Mouse (Mus musculus): ENCODE data around the gene Megf8. TPM values are rescaled to one million over a fixed set of nuclear protein-coding genes. Genes with fewer than 3 reads are reported as not detected.
"Not testable (repeated sequence)": the region's sequence is repeated elsewhere in the genome, so short reads cannot be mapped to it uniquely, and the experiment has no call there.

The Megf8 gene
- polyA plus RNA-seq, 1 experiment from 2014 or later = 11.4 TPM

DNA sequence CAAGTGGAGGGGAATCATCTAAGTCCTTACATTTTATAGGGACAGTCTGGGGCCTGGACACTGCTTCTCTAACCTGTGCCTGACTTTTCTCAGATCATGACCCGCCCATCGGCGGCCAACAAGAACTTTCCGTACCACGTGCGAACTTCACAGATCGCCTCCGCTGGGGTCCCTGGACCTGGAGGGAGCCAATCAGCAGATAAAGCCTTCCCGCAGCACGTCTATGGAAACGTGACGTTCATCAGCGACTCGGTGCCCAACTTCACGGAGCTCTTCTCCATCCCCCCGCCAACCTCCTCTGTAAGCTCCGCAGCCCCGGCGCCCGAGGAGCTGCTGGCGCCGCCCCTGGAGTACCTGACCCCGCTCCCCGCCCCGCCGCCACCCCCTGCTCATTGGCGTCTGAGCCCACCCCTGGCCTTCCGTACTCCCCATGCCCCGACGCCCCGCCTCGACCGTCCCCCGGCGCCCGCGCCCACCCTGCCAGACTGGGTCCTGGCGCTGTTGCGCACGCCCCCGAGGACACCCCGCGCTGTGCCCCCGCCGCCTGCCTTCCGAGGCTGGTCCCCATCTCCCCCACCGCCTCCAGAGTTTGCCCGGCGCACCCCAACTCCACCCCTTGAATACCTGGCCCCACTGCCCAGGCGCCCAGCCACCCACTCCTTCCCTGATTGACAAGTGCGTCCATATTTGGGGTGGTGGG is 2.2 kb upstream of the Megf8 start:
- 2% methylated on average over 48 of the region's 51 CpGs for WGBS
- Histone ChIP-seq H3K36me3 (ENCODE audit: control insufficient read depth, insufficient read depth, low read length) (no peaks in the 10 kb centered on the region), H3K4me3 (ENCODE audit: low read depth, low read length) (peak overlapping the region; percentile 34), H3K4me2 (ENCODE audit: low read length) (peak overlapping the region; percentile 66), H3K4me1 (replicated peaks; ENCODE audit: control insufficient read depth, insufficient read depth, low read length) (peaks cover 21% of the 10 kb centered on the region), H3K27ac (ENCODE audit: low read depth) (no peak overlapping the region), H3K9me3 (ENCODE audit: control insufficient read depth, low read length) (no peaks in the 10 kb centered on the region), H3K9ac (ENCODE audit: low read length) (peak overlapping the region; percentile 32; the same call in 1 of the 2 replicates), H3K27me3 (replicated peaks; ENCODE audit: control insufficient read depth, insufficient read depth, low read length) (peaks cover 45% of the 10 kb centered on the region)
- no peak for DNase-seq (ENCODE audit: low spot score)
- ATAC-seq (replicated peaks; ENCODE audit: low FRiP score, low TSS enrichment, low read depth) = no peak

DNA sequence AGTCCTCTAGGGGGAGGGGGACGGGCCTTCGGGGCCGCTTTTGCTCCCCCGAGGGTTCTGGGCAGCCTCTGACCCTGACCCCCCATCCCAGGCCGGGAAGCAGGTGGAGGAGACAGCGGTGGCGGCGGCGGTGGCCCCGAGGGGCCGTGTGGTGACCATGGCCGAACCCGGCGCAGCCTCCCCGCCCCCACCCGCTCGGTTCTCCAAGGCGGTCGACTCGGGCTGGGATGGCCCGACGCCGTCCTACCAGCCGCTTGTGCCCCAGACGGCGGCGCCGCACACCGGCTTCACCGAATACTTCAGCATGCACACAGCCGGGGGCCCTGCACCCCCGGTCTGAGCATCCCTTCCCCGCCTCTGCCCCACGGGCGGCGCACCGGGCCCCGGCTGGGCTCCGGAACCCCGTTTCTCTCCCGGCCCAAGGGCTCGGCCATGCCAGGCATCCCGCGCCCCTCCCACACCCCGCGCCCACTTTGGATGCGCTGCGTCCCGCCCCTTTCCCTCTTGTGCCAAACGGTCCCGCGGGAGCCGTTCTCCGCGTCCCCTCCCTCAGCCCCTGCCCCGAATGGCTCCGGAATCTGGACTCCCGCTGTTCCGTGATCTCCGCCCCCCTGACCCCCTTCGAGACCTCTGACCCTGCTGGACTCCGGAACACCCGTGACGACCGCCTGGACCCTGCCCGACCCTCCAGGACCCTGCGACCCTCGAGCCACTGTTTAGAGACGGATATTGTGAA is 1.5 kb upstream of the Megf8 start:
- Histone ChIP-seq H3K4me2 (ENCODE audit: low read length) (peak overlapping the region; percentile 66), H3K27me3 (replicated peaks; ENCODE audit: control insufficient read depth, insufficient read depth, low read length) (peaks cover 45% of the 10 kb centered on the region), H3K9me3 (ENCODE audit: control insufficient read depth, low read length) (no peaks in the 10 kb centered on the region), H3K4me1 (replicated peaks; ENCODE audit: control insufficient read depth, insufficient read depth, low read length) (peaks cover 21% of the 10 kb centered on the region), H3K27ac (ENCODE audit: low read depth) (no peak overlapping the region), H3K36me3 (ENCODE audit: control insufficient read depth, insufficient read depth, low read length) (no peaks in the 10 kb centered on the region), H3K9ac (ENCODE audit: low read length) (peak overlapping the region; percentile 32; the same call in 1 of the 2 replicates), H3K4me3 (ENCODE audit: low read depth, low read length) (peak overlapping the region; percentile 34)
- WGBS = 1% methylated on average over 64 of the region's 69 CpGs
- ATAC-seq (replicated peaks; ENCODE audit: low FRiP score, low TSS enrichment, low read depth) = no peak
- peak; percentile 59 for DNase-seq (ENCODE audit: low spot score)

DNA sequence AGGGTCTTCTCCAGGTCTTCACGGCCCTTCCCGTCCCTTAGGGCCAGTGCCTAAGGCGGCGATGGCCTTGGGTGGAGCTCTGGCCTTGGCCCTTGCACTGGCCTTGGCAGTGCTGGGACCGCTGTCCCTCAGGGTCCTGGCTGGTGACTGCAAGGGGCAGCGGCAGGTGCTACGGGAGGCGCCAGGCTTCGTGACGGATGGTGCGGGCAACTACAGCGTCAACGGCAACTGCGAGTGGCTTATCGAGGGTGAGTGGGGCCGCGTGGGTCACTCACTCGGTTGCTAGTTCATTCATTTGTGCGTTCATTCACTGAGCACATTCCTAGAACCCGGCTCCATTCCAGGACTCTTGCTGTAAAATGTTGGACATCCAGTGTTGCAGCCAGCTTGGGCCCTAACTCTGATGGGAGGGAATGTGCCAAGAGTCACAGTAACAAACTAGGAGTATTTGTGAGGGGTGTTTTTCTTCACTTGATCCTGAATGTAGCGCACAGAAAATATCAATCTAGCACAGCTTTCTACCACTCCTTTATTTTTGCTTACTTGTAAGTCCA is 559 bp downstream of the Megf8 start:
- peak overlapping the region; percentile 54 for H3K27ac ChIP-seq (ENCODE audit: low read depth)
- peak overlapping the region; percentile 99 for H3K4me2 ChIP-seq (ENCODE audit: low read length)
- H3K9me3 ChIP-seq (ENCODE audit: control insufficient read depth, low read length) = no peaks in the 10 kb centered on the region
- H3K36me3 ChIP-seq (ENCODE audit: control insufficient read depth, insufficient read depth, low read length) = no peaks in the 10 kb centered on the region
- H3K9ac ChIP-seq (ENCODE audit: low read length) = peak overlapping the region; percentile 62
- 14% methylated on average over 21 of the region's 21 CpGs for WGBS
- peak; percentile 77 for DNase-seq (ENCODE audit: low spot score)
- no peak for ATAC-seq (replicated peaks; ENCODE audit: low FRiP score, low TSS enrichment, low read depth)
- peaks cover 36% of the 10 kb centered on the region for H3K27me3 ChIP-seq (replicated peaks; ENCODE audit: control insufficient read depth, insufficient read depth, low read length)
- H3K4me3 ChIP-seq (ENCODE audit: low read depth, low read length) = peak overlapping the region; percentile 63
- H3K4me1 ChIP-seq (replicated peaks; ENCODE audit: control insufficient read depth, insufficient read depth, low read length) = peaks cover 31% of the 10 kb centered on the region

DNA sequence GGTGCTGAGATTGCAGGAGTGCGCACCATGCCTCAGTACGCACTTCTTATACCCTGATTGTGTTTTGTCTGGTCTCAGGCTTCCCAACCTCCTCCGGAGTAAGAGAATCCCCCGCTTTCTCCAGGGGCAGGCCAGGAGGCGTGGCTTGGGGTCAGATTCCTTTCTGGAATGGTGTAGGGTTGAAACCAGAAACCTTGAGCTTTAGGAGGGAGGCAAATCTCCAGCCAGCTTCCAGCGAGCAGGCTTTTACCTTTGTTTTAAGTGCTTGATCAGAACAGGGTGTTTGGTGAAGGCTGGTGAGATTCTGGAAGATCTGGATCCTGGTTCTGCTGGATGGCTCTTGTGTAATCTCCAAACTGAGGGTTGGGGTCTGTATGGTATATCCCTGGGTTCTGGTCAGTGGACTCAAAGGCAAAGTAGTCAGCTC is 5.1 kb downstream of the Megf8 start:
- Histone ChIP-seq H3K9ac (ENCODE audit: low read length) (no peak overlapping the region; the same call in 1 of the 2 replicates), H3K36me3 (ENCODE audit: control insufficient read depth, insufficient read depth, low read length) (no peaks in the 10 kb centered on the region), H3K4me3 (ENCODE audit: low read depth, low read length) (peak overlapping the region; percentile 21; the same call in 1 of the 2 replicates), H3K27ac (ENCODE audit: low read depth) (peak overlapping the region; percentile 79), H3K4me2 (ENCODE audit: low read length) (peak overlapping the region; percentile 45), H3K4me1 (replicated peaks; ENCODE audit: control insufficient read depth, insufficient read depth, low read length) (peaks cover 19% of the 10 kb centered on the region), H3K9me3 (ENCODE audit: control insufficient read depth, low read length) (no peaks in the 10 kb centered on the region), H3K27me3 (replicated peaks; ENCODE audit: control insufficient read depth, insufficient read depth, low read length) (no peaks in the 10 kb centered on the region)
- WGBS = 11% methylated on average over 6 of the region's 6 CpGs
- DNase-seq (ENCODE audit: low spot score) (peak; percentile 79), ATAC-seq (replicated peaks; ENCODE audit: low FRiP score, low TSS enrichment, low read depth) (peak; percentile 75)

DNA sequence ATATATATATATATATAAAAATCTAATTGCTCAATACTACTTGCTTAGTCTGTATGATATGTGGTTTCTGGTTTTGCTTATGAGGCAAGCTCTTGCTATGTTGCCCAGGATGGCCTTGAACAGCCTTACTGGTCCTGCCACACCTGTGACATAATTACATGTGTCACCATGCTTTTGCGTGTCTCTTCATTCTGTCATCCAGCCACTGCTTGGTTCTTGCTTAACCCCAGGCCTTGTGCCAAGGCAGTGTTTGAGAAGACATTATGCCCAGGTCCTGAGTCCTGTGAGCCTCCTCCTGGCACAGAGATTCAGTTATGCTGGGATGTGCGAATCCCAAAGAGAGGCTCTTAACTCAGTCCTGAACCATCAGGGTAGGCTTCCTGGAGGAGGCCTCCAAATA is 6.3 kb downstream of the Megf8 start:
- H3K4me2 ChIP-seq (ENCODE audit: low read length) = no peak overlapping the region
- no peak overlapping the region for H3K9ac ChIP-seq (ENCODE audit: low read length)
- ATAC-seq (replicated peaks; ENCODE audit: low FRiP score, low TSS enrichment, low read depth) (no peak), DNase-seq (ENCODE audit: low spot score) (no peak)
- no peaks in the 10 kb centered on the region for H3K9me3 ChIP-seq (ENCODE audit: control insufficient read depth, low read length)
- 91% methylated on average over 2 of the region's 2 CpGs for WGBS
- no peak overlapping the region for H3K27ac ChIP-seq (ENCODE audit: low read depth)
- H3K27me3 ChIP-seq (replicated peaks; ENCODE audit: control insufficient read depth, insufficient read depth, low read length) = no peaks in the 10 kb centered on the region
- no peak overlapping the region for H3K4me3 ChIP-seq (ENCODE audit: low read depth, low read length)
- H3K4me1 ChIP-seq (replicated peaks; ENCODE audit: control insufficient read depth, insufficient read depth, low read length) = peaks cover 10% of the 10 kb centered on the region
- H3K36me3 ChIP-seq (ENCODE audit: control insufficient read depth, insufficient read depth, low read length) = peaks cover 5% of the 10 kb centered on the region

DNA sequence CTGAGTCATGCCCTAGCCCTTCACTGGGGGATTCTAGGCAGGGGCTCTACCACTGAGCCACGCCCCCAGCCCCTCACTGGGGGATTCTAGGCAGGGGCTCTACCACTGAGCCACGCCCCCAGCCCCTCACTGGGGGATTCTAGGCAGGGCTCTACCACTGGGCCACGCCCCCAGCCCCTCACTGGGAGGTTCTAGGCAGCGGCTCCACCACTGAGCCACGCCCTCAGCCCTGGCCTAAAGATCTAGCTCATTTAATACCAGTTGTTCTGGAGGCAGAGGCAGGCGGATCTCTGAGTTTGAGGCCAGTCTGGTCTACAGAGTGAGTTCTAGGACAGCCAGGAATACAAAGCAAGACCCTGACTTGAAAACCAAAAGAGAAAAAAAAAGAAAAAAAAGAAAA is 8.5 kb downstream of the Megf8 start:
- H3K4me1 ChIP-seq (replicated peaks; ENCODE audit: control insufficient read depth, insufficient read depth, low read length); H3K27ac ChIP-seq (ENCODE audit: low read depth); ATAC-seq (replicated peaks; ENCODE audit: low FRiP score, low TSS enrichment, low read depth); DNase-seq (ENCODE audit: low spot score); H3K9ac ChIP-seq (ENCODE audit: low read length); H3K9me3 ChIP-seq (ENCODE audit: control insufficient read depth, low read length); H3K27me3 ChIP-seq (replicated peaks; ENCODE audit: control insufficient read depth, insufficient read depth, low read length); H3K4me3 ChIP-seq (ENCODE audit: low read depth, low read length); H3K4me2 ChIP-seq (ENCODE audit: low read length): not testable (repeated sequence)
- peaks cover 11% of the 10 kb centered on the region for H3K36me3 ChIP-seq (ENCODE audit: control insufficient read depth, insufficient read depth, low read length)
- 91% methylated on average over 5 of the region's 6 CpGs for WGBS

DNA sequence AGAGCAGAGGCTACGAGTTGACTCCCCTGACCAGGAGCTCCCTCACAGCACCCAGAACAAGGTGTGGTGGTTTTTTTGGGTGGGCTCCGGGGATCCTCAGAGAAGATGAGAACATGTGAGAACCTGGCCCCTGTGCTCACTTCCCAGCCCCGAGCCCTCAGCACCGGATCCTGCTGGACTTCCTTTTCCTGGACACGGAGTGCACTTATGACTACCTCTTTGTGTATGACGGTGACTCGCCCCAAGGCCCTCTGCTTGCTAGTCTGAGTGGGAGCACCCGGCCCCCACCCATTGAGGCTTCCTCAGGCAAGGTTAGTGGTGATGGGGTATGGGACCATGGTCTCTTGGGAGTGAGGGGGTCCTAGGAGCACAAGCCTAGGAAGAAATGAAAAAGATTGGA is 9.3 kb downstream of the Megf8 start:
- no peak overlapping the region for H3K27ac ChIP-seq (ENCODE audit: low read depth)
- ATAC-seq (replicated peaks; ENCODE audit: low FRiP score, low TSS enrichment, low read depth) = no peak
- H3K27me3 ChIP-seq (replicated peaks; ENCODE audit: control insufficient read depth, insufficient read depth, low read length) = no peaks in the 10 kb centered on the region
- H3K36me3 ChIP-seq (ENCODE audit: control insufficient read depth, insufficient read depth, low read length) = peaks cover 19% of the 10 kb centered on the region
- no peak for DNase-seq (ENCODE audit: low spot score)
- no peak overlapping the region for H3K4me3 ChIP-seq (ENCODE audit: low read depth, low read length)
- 87% methylated on average over 8 of the region's 8 CpGs for WGBS
- no peak overlapping the region for H3K4me2 ChIP-seq (ENCODE audit: low read length)
- H3K9ac ChIP-seq (ENCODE audit: low read length) = no peak overlapping the region
- H3K9me3 ChIP-seq (ENCODE audit: control insufficient read depth, low read length) = no peaks in the 10 kb centered on the region
- H3K4me1 ChIP-seq (replicated peaks; ENCODE audit: control insufficient read depth, insufficient read depth, low read length) = peaks cover 10% of the 10 kb centered on the region

DNA sequence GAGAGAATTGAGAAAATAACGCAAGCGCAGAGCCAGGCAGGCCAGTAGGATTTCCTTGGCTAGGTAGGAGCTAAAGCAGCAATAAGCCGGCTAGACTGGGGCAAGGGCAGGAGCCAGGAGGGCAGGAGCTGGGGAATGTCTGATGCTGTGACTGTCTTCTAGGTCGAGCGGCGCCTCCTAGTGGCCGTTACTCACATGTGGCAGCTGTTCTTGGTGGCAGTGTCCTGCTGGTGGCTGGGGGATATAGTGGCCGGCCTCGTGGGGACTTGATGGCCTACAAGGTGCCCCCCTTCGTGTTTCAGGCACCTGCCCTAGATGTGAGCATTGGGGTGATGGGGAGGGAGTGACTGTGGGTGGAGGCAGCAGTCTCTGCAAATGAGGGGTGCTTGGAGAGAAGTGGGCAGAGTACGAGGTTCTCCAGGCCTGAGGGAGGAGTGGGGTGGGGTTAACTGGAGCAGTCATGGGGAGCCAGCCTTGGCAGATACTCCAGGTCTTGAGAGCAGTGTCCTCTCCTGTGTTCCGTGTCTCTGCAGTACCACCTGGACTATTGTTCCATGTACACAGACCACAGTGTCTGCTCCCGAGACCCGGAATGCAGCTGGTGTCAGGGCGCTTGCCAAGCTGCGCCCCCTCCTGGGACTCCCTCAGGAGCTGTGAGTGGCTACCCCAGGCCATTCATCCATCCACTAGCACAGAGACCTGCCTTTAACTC is 16.8 kb downstream of the Megf8 start:
- Histone ChIP-seq H3K36me3 (ENCODE audit: control insufficient read depth, insufficient read depth, low read length) (peaks cover 58% of the 10 kb centered on the region), H3K4me2 (ENCODE audit: low read length) (no peak overlapping the region), H3K4me1 (replicated peaks; ENCODE audit: control insufficient read depth, insufficient read depth, low read length) (no peaks in the 10 kb centered on the region), H3K9me3 (ENCODE audit: control insufficient read depth, low read length) (no peaks in the 10 kb centered on the region), H3K27me3 (replicated peaks; ENCODE audit: control insufficient read depth, insufficient read depth, low read length) (no peaks in the 10 kb centered on the region), H3K4me3 (ENCODE audit: low read depth, low read length) (no peak overlapping the region), H3K9ac (ENCODE audit: low read length) (no peak overlapping the region), H3K27ac (ENCODE audit: low read depth) (no peak overlapping the region)
- DNase-seq (ENCODE audit: low spot score) (peak; percentile 79), ATAC-seq (replicated peaks; ENCODE audit: low FRiP score, low TSS enrichment, low read depth) (peak; percentile 51)
- WGBS = 42% methylated on average over 16 of the region's 16 CpGs

Measured in intestine, embryonic 14.5 days (tissue).